Mouse (Mus musculus) CD4-positive, CD25-positive, alpha-beta regulatory T cell, adult 4 months (primary cell): ENCODE results near the gene Siah1a. TPM values are rescaled to one million over a fixed set of nuclear protein-coding genes. Genes with fewer than 3 reads are reported as not detected.

Source experiments
- ATAC-seq: one replicate; pipeline ENCODE4 v1.8.0; 2017
- polyA plus RNA-seq, 2 experiments: library from polyadenylated mRNA; unstranded; fragments of 100-300 nt; shearing (Covaris generic); gene quantifications; one replicate each; pipeline ENCODE4 v1.2.1; 2017

Siah1a gene
- polyA plus RNA-seq, 2 experiments from 2014 or later = 4.8 to 7.9 TPM

DNA sequence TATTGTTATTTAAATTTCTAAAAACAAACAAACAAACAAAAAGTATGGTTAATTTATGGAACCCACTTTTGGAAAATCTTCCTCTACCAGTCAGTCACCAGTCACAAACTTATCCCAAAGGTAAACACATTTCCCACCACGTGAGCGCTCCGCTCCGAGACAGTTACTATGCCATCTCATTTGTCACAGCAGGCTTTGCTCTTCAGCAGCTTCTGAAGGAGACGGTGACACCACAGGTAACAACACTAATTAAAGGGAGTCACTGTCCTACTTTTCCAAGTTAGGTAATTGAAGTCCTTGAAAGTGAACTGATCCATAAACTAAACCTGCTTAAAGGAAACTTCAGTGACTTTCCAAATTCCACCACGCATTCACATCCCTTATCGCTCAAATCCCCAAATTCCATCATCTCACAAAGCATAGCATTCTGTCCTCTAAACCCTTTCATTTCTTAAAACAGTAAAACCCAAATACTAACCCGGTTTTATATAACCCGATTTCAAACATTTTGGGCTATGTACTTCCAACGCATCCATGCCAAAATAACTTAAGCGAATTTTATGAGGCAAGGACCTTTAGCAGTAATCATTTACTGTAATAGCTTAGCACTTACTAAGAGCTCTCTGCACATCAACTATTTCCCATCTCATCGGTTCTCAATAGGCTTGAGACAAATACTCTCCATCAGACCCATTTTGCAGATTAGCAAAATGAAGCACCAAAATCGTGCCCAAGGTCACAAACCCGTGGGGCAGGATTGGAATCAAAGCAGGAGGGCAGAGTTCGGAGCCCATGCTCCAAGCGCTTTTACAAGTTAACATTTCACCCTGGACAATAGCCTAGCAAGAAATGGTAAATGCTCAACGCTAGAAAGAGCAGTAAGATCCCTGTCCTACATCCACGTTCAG, 1.2 kb downstream of the Siah1a start:
- no peak for ATAC-seq

DNA sequence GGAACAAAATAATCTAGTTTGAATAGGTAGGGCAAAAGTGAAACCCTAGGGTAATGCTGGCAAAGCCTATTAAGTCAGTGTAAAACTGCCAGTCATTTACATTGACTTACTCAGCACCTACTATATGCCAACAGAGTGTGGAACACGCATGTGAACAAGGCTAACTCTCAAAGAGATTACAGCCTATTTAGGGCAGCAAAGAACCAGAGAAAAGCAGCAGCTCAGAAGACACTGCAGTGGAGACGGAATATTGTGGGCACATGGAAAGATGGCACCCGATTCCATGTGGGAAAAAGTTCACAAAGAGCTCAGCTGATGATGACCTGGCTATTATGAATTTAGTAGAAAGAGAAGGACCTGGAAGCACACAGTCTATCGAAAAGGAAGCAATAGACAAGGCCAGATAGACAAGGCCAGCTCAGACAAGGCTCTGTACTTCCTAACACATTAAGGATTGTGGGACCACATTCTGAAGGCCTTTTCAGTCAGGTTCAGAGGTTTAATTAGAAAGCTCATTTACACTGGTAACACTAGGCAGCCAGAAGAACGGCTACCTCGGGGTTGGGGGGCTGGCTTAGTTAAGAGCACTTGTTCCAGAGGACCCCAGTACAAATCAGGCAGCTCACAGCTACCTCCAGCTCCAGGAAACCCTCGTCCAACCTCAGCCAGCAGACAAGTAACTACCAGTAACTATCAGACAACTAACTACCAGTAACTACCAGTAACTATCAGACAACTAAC, 3.0 kb downstream of the Siah1a start:
- no peak for ATAC-seq

DNA sequence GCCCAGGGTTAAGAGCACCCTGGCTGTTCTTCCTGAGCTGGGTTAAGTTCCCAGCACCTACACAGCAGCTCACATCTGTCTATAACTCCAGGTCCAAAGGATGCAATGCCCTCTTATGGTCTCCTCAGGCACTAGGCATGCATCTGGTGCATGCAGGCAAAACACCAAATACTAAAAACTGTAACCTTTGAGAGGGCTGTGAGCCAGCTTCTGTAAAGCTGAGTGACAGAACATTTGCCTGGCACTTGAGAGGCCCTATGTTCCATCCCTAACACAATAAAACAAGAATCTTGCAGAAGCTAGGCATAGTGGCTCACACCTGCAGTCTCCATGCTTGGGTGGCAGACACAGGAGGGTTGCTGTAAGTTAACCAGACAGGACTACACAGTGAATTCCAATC, 4.1 kb downstream of the Siah1a start:
- ATAC-seq = no peak

DNA sequence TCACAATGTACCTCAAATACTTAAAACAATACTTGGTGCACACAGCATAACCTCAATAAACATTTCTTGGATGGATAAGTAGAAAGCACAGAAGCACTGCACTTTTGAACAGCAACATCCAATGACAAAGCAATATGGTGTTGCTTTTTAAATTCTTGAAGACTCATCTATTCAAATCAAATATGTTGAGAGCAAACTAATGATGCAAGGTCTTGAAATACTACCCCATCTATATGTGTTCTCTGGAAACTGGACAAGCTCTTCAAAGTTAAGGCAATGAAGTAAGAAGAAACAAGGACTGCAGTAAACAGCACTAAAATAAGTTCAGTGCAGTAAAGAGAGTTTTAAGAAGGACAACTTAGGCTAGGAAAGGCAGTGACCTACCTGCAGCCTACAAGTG, 4.8 kb downstream of the Siah1a start:
- ATAC-seq = no peak

DNA sequence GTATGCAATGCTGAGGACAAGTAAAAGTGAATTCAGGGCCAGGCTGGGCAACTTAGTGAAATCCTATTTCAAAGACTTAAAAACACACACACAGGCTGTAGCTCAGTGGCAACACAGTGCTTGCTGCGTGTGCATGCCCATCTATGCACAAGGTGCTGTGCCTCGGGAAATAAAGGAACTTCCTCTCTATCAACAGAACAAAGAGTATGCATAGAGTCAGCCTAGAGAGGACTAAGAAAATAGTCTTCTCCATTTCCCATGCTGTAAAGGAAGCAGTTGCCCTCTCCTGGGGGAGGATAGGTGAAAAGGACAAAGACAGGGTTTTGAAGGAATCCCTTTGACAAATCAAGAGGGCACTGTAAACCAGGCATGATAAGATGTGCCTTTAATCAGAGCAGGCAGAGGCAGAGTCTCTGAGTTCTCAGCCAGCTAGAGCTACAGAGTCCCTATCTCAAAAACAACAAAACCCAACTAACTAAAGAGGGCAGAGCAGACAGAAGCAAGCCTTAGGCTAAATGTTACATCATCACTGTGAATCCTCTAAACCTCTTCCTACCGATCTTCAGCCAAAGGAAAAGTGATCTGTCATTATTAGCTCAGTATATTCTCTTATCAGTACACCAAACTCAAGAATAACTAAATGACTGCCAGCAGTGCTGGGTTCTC, 10.2 kb downstream of the Siah1a start:
- peak; percentile 72 for ATAC-seq

DNA sequence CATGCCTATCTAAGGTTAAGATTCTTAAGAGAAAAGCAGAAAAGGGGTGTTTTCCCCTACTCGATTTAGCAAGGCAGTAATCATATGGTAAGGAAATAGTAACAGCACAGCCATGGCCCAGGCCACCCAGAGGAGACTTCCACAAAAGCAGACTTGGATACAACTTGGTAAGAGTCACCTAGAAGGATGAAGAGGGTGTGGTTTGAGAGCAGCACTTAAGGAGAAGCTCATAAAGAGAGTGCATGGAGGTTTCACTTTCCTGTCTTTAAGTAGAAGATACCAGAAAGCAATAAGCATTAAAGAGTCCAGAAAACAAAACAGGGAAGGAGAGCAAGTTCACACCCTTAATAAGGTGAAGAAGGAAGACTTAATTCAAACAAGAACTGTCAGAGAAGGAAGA, 10.8 kb downstream of the Siah1a start:
- ATAC-seq = peak; percentile 54

DNA sequence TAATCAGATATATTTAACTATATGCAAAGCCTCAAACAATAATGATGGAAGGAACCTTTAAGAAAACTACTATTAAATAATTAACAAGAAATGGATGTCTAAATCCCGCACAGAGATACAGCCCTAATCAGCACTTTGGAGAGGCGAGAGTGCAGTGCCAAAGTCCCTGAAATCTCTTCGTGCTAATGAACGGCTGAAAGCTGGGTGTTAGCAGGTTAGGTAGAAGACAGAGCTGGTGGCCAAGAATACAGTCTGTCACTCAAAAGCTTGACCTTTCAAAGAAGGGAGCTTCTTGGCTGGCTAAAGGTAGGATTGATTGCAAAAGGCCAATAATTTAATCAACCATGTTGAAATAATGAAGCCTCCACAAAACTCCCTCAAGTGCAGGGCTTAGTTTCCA, 11.6 kb downstream of the Siah1a start:
- no peak for ATAC-seq

DNA sequence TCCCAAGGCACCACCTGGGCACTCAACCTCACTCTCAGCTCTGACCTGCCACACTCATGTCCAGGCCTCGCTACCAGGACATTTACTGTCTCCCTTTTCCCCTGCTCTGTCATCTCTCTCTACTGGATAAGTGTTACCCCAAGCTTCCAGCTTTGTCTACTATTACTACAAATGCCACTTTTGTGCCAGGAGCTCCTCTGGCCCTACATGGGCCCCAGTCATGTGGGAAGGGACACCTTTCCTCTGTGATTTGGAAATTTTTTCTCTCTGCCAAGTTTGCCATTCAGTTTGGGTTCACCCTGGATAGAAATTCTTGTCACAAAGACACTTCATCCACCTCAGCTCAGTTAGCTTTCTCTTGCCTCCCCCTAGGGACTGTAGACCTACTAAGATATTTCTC, 14.9 kb downstream of the Siah1a start:
- ATAC-seq = no peak

DNA sequence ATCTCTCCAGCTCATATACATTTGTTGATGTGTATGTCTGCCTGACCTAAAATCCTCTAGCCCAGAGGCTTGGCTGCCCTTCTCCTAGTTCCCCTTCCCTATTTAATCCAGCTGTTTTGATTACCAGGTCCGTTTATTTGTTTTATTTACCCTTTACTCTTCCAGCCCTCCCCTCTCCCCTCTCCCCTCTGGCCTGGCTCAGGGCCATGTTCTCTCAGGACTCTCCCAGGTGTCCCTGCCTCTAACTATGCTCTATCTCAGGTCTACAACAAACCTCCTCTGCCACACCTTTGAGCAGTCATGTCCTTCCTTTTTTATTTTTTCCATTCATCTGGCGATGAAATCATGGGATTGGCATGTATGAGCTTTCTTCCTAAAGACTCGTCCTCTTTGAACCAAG, 15.4 kb downstream of the Siah1a start:
- ATAC-seq = no peak

DNA sequence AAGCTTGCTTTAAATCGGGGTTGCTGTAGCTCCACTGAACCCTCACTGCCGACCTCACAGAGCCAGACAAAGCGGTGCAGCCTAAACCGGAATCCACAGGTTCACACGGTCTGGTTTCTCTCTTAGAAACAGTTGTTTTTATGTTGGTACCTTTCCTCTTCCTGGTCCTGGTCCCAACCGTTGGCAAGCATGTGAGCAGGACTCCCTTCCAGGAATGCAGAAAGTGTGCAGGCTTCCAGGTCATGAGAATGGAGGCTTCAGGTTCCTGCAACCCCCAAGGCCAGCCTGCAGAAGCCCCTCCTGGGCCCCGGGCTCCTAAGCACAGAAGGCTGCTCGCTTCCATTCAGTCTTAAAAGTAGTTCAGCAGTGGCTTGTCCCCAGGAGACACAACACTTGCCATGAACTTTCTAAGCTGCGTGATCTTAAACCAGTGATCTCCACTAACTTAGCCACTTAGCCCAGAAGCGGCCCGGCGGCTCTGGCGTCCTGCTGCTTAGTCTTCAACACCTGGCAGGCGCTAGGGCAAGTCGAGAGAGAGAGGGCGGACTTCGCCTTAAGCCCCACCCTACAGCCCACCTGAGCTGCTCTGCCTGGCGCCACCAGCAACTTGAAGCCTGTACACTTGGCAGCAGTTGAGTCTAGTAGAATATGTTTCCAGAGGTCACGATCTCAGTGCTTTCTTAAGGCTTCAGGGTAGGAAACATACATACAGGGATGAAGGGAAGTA, 17.3 kb downstream of the Siah1a start:
- no peak for ATAC-seq

DNA sequence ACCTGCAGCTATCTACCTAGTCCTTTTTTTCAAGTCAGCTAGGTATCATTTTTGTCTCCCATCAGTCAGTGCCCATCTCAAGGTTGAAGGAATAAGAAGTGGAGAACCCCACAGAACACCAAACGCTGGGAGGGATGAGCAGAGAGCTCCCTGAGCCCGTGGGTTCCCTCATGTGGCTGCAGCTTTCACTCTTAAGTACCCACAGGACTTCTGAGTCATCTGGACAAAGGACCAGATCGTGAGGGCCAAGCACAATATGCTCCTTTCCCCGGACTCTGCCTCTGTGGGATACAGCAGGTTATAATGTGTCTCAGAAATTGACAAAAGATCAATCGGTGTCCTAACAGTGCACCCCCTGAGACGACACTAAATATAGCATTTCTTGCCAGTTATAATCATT, 18.8 kb downstream of the Siah1a start:
- ATAC-seq = no peak

DNA sequence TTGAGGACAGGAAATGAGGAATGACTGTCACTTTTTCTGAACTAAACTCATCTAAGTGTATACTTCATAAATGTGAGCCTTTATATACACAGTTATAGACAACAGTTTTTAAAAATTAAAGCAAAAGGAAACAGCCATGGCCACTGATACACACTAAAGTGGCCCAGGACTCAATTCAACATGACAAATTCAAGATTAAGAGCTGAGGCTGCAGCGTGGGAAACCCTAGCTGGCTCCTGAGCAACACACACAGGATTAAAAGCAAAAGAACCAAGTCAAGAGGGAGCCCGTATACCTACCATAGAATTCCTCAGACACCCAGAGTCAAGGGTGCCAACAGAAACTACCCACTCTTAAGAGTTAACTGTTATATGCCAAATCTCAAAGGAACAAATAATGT, 24.2 kb downstream of the Siah1a start:
- ATAC-seq = no peak

DNA sequence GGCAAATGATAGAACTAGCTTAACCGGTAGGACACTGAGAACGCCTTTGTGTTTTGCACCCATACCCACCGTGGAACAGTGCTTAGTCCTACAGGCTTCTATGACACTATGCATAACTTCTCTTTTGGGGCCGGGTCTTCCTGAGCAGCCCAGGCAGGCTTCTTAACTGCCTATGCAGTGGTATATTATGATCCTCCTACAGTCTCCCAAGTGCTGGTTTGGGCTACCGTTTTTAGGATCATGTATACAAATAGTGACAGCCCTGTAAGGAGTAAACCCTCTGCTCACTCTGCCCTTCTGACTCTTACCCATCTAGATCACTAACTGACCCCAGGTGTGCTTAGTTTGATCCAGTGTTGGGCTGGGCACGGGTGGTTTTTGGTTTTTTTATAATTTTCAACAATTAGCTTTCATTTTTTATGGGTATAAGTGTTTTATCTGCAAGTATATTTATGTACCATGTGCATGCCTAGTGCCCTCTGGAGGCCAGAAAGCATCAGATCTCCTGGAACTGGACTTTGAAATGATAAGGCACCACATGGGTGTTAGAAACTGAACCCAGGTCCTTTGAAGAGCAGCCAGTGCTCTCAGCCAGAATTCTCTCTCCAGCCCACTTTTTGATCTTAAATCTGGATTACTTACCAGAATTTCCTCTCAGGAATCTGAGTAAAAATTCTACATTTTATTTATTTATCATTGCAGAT, 24.8 kb downstream of the Siah1a start:
- peak; percentile 53 for ATAC-seq

DNA sequence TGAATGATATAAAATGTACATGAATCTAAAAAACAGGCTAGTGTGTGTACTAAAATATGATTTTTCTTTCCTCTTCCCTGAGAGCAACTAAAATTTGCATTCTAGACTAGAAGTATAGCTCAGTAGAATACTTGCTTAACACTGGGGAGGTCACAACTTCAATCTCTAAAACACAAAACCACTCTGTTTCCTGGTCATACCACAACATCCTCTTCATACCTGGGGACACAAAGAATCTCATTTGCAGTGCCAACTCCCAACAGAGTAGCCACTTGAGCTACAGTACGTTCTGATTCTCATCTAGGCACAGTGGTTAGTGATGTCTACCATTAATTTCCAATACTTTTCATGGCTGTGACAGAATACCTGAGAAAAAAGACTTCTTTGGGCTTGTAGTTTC, 26.4 kb downstream of the Siah1a start:
- peak; percentile 75 for ATAC-seq

DNA sequence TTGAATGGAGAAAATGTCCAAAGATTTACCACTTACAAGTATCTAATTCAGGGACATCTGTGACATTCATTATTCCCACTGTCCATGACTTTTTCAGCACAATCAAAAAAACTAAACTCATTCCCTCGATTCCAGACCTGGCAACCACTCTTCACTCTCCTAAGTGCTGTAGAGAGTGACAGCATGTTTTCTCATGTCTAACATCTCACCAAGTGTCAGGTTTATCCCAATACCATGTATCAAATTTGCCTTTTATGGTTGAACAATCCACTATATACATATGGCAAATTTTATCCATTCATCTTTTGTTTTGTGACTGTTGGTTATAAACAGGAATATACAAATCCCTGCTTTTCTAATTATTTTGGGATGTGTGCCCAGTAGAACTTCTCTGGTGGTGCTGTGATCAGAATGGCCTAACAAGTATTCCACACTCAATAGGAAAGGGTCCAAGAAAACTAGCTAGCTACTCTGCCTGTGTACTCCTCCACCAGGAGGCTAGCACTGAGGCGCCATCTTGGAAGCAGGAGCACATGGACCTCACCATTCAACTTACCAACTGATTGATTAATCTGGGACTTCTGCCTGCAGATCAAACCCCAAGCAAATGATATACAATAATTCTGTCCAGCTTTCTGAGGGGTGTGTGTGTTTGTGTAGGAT, 27.3 kb downstream of the Siah1a start:
- no peak for ATAC-seq

DNA sequence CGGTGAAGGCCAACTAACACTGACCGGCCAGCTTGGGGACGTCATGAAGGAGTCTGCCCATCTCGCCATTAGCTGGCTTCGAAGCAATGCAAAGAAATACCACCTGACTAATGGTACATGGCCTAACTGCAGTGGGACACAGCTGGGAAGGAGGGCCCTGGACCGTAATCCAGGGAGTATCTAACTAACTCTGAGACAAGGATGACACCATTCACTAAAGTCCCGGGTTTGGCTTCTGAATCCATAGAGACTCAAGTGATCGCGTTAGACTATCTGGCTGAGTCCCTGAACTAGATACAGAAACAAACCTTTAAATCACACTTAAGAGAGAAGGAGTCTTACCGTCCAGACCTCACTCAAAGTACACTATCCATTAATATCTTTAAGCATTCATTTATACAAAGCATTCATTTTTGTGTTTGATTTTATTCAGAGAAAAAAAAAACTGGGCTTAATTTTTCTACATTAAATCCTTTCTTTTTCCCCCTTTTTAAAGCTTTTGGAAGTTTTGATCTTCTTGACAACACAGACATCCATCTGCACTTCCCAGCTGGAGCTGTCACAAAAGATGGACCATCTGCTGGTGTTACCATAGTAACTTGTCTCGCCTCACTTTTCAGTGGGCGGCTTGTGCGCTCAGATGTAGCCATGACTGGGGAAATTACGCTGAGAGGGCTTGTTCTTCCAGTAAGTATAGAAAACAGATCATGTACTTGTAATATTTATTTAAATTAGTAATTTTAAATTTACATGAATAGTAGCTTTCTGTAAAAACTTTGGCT, 32.1 kb downstream of the Siah1a start:
- no peak for ATAC-seq

DNA sequence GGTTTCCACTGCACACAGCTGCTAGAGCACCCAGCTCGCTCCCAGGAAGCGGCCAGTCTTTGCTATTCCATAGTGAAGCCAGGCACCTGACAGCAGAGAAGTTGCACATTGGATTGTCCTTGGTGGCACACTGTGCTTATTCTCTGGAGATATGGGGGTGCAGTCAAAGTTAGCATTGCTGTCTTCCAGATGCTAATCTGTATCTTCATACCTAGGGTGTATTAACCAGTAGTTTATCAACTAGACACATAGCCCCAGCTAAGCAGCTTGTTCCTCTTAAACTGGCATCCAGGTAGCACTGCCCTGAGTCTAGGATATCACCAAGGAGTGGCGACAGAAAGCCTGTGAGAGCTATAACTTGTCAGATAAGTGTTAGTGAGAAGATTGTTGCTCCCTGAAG, 33.1 kb downstream of the Siah1a start:
- no peak for ATAC-seq

DNA sequence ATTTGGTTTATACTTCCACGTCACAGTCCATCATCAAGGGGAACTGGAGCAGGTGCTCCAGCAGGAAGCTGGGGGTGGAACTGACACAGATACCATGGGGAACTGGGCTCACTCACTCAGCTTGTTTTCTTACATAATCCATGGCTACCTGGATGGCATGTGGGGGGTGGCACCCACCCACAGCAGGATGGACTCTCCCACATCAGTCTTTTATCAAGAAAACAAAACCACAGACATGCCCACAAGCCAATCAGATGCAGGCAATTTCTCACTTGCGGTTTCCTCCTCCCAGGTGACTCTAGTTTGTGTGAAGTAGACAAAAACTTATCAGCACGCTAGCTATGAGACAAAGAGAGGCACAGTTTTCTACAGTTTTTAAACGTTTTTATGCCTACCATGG, 37.9 kb downstream of the Siah1a start:
- ATAC-seq = peak; percentile 89

DNA sequence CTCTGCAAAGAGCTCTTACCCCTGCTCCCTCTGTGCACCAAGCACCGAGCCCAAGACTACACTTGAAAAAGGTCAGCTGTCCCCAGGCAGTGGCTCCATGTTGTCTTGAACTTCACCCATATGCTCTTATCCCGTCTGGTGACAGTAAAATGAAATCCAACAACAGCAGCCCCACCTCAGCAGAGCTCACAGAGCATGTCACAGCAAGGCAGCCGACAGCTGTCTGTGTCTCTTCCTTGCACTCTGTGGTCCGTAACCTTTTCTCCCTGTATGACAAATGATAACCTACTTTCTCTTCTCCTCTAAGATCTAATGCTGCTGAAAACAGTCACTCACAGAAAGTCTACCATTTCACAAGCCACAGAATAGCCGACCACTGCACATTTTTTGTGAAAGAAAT, 39.0 kb downstream of the Siah1a start:
- ATAC-seq = peak; percentile 19

DNA sequence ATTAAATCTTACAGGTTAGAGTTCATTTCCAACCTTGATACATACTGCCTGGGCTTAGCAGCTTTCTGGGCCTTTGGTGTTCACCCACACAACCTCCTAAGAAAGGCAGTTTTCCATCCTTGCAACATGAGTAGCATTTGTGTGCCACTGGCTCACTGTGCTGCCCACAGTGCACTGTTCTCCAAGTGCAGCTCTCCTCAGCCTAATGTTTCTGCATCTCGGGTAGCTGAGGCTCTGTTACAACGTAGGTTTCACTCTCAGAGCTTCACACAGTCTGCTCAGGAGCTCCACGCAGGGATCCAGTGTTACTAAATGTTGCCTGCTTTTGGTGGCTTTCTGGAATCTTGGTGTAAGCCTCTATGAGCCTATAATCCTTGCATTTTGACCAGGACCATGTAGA, 40.4 kb downstream of the Siah1a start:
- ATAC-seq = no peak

DNA sequence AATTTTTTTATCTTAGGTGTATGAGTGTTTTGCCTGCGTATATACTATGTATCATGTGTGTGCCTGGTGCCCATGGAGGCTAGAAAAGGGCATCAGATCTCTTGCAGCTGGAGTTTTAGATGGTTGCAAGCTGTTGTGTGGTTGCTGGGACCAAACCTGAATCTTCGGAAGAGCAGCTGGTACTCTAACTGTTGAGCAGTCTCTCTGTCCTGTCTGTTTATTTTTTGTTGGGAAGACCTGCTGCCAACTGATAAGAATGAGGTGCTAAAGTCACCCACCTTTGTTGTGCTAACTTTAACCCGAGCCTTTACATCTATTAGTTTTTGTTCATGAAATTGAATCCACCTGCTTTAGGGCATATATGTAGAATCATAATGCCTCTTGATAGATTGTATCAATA, 43.3 kb downstream of the Siah1a start:
- no peak for ATAC-seq
